Mouse (Mus musculus) myocyte (in vitro differentiated cells): ENCODE measurements at regions not wholly inside any gene's neighbourhood (a gene's known extent, or its start where the extent isn't known, plus 50 kb on each side); places are given as distances from the start of the nearest gene placed in this dataset.

Source experiments
- CEBPB ChIP-seq: IDR thresholded peaks from 2 replicates; pipeline ENCODE4 v1.6.1; 2011; ENCODE audit warnings: mild to moderate bottlenecking, moderate library complexity; ENCODE audit not compliant: poor library complexity, insufficient read depth, severe bottlenecking
- E2F4 ChIP-seq: IDR thresholded peaks from one replicate; pipeline ENCODE4 v1.6.1; 2011; ENCODE audit warnings: mild to moderate bottlenecking, control low read depth, moderate library complexity; ENCODE audit not compliant: insufficient read depth
- MAX ChIP-seq: IDR thresholded peaks from one replicate; pipeline ENCODE4 v1.6.1; 2011; ENCODE audit warnings: low read depth, mild to moderate bottlenecking, control low read depth
- MYOD1 ChIP-seq, 3 experiments: IDR thresholded peaks; one replicate each; pipeline ENCODE4 v1.6.1; 2011; ENCODE audit warnings: control low read depth in 2 of 3, low read depth in 2 of 3, mild to moderate bottlenecking in 2 of 3, moderate library complexity in 1 of 3; ENCODE audit not compliant: insufficient read length in 2 of 3, control insufficient read depth in 1 of 3
- MYOG ChIP-seq, 3 experiments: IDR thresholded peaks; one replicate each; pipeline ENCODE4 v1.6.1; 2011; ENCODE audit warnings: control low read depth in 2 of 3, low read depth in 2 of 3, mild to moderate bottlenecking in 2 of 3; ENCODE audit not compliant: insufficient read length in 2 of 3, control insufficient read depth in 1 of 3, insufficient read depth in 1 of 3
- POLR2A ChIP-seq: IDR thresholded peaks from one replicate; pipeline ENCODE4 v1.6.1; 2011; ENCODE audit warnings: low read depth, mild to moderate bottlenecking, control low read depth, moderate library complexity; ENCODE audit not compliant: insufficient read length
- POLR2AphosphoS2 ChIP-seq: IDR thresholded peaks from one replicate; pipeline ENCODE4 v1.6.1; 2011; ENCODE audit warnings: low read depth, control low read depth; ENCODE audit not compliant: insufficient read length
- SRF ChIP-seq: IDR thresholded peaks from one replicate; pipeline ENCODE4 v1.6.1; 2011; ENCODE audit warnings: low read depth; ENCODE audit not compliant: control insufficient read depth, insufficient read length
- USF1 ChIP-seq: IDR thresholded peaks from one replicate; pipeline ENCODE4 v1.6.1; 2011; ENCODE audit warnings: low read depth, mild to moderate bottlenecking, control low read depth, moderate library complexity

- TF ChIP-seq MYOG (IDR thresholded peaks at IDR 0.05; ENCODE audit: control insufficient read depth in 1 of 3, insufficient read depth in 1 of 3, insufficient read length in 2 of 3, low read depth in 2 of 3), result no peak
- TF ChIP-seq MAX, result no peak
- TF ChIP-seq CEBPB, result no peak
- no peak for TF ChIP-seq POLR2A
- TF ChIP-seq SRF, result no peak
- TF ChIP-seq USF1, result no peak
- no peak for TF ChIP-seq POLR2AphosphoS2
- TF ChIP-seq E2F4, result no peak
- no peak for TF ChIP-seq MYOD1 (IDR thresholded peaks at IDR 0.05; ENCODE audit: control insufficient read depth in 1 of 3, insufficient read length in 2 of 3, low read depth in 2 of 3)
Measured at GRCm38 (mm10) chr1:120762921-120763595, 160.8 kb downstream of the En1 start.
